Mouse (Mus musculus) common myeloid progenitor, adult 5-6 weeks (primary cell): ENCODE data around the gene Emc8. TPM values are rescaled to one million over a fixed set of nuclear protein-coding genes. Genes with fewer than 3 reads are reported as not detected.

Experiments
- ATAC-seq: replicated peaks from 2 replicates; pipeline ENCODE4 v1.8.0; 2016; ENCODE audit warnings: low read depth, mild to moderate bottlenecking, moderate TSS enrichment, inconsistent platforms; ENCODE audit not compliant: poor library complexity, severe bottlenecking
- total RNA-seq: library from RNA; stranded (forward); fragments of 200-1000, 187-1606 nt; gene quantifications from 2 replicates; pipeline ENCODE4 v1.2.3, GENCODE M21; 2017

Gene Emc8
- total RNA-seq, 1 experiment from 2014 or later, result 44.9 TPM

- ATAC-seq, result no peak
Observed at GRCm38 (mm10) chr8:120686576-120686975, 18.2 kb upstream of the Emc8 start.

- ATAC-seq, result peak; percentile 86
Observed at GRCm38 (mm10) chr8:120686051-120686450, 17.7 kb upstream of the Emc8 start.

- no peak for ATAC-seq
Observed at GRCm38 (mm10) chr8:120685591-120685990, 17.2 kb upstream of the Emc8 start.

GRCm38 (mm10) chr8:120685097-120685496 is 16.7 kb upstream of the Emc8 start:
- ATAC-seq, result no peak

DNA sequence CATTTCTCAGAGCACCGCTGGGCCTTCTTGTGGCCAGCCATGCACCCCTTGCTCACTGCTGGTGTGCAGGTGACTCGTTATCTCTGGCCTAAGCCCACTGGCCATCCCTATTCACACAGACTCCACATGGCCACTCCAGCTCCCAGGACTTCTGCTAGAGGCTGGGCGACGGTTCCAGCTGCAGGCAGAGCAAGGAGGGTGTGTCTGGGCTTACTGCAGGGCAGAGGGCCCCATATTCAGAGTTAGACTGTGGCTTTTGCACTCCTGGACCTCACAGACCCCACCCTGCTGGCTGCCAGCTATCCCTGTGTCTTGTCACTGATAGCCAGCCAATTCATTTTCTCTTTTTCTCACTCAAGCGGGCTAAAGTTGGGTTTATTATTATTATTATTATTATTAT is 15.7 kb upstream of the Emc8 start:
- no peak for ATAC-seq

- peak; percentile 43 for ATAC-seq
Observed at GRCm38 (mm10) chr8:120683602-120684001, 15.2 kb upstream of the Emc8 start.

GRCm38 (mm10) chr8:120681113-120681512 is 12.7 kb upstream of the Emc8 start:
- no peak for ATAC-seq

DNA sequence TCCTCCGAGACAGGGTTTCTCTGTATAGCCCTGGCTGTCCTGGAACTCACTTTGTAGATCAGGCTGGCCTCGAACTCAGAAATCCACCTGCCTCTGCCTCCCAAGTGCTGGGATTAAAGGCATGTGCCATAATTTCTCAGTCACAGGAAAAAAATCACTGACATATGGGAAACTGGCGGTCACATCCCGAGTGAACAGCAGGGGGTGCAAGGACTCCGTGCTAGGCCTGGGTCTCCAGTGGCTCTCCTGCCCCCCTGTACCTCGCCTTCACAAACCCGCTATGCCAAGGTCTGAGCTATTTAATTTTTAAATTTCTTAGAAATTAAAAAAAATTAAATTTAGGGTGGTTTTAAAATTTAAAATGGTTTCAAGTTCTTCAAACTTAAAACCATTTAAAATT is 12.0 kb upstream of the Emc8 start:
- peak; percentile 68 for ATAC-seq

GRCm38 (mm10) chr8:120679629-120680387 is 11.4 kb upstream of the Emc8 start:
- no peak for ATAC-seq

- peak; percentile 72 for ATAC-seq
Observed at GRCm38 (mm10) chr8:120678447-120678846, 10.1 kb upstream of the Emc8 start.

GRCm38 (mm10) chr8:120675718-120676117 is 7.3 kb upstream of the Emc8 start:
- no peak for ATAC-seq

GRCm38 (mm10) chr8:120673298-120673697 is 4.9 kb upstream of the Emc8 start:
- ATAC-seq, result no peak

GRCm38 (mm10) chr8:120672626-120673229 is 4.4 kb upstream of the Emc8 start:
- ATAC-seq, result no peak

DNA sequence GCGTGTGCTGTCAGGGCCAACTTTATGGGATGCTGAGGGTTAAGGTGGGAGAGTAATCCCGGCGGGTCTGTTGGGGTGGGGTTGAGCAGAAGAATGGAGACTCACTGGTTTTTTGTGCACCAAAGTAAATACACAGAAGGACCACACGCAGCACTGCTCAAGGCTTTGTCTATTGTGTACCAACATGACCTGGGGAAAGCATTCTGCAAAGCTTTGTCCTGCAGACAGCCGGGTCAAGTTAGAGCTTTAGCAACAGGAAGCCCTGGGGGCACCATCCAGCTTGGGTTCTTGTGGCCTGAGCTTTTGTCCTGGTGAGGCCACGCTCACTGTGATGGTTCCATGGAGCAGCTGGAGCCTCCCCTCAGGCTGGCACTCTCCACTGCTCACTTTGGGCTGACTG is 3.4 kb upstream of the Emc8 start:
- no peak for ATAC-seq

DNA sequence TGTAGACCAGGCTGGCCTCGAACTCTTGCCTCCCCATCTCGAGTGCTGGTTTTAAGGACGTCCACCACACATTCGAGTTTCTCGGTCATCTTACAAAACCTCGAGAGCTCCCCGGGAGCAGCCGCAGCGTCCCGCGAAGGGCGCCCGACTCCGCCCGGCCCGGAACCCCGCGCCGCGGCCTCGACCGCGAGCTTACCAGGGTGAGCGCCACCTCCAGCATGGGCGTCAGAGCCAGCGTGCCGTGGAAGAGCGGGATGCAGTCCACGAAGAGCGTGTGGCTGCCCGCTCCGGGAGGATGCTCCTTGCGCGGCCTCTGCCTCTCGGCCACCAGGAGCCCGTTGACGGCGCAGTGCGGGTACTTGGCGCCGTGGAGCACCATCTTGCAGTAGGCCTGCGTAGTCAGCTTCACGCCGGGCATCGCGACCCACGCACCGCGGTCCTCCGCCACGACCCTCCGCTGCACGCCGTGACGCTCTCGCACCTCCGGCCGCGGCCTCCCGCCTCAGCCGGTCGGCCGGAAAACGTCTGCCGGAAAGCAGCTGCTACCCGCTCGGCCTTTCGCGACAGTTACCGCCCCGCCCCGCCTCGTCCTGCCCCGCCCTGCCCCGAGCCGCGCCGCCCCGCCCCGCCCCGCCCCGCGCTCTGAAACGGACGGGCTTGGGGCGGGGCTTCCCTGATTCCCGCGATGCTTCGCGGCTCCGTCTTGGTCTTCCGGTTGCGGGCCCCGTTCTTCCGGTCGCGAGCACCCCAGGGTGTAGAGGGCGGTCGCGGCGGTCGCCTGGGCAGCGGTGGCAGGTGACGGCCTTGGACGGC is 606 bp downstream of the Emc8 start, which contains the start of the genes Gm27021 and Cox4i1:
Gm27021 (minus strand) TSS at position 519 of the 813 bp plus-strand sequence.
Cox4i1 (plus strand) TSS at position 662 of the 813 bp plus-strand sequence.
- ATAC-seq, result peak; percentile 82

GRCm38 (mm10) chr8:120666807-120667470 is 1.4 kb downstream of the Emc8 start:
- ATAC-seq, result no peak

GRCm38 (mm10) chr8:120665726-120666455 is 2.5 kb downstream of the Emc8 start:
- no peak for ATAC-seq

DNA sequence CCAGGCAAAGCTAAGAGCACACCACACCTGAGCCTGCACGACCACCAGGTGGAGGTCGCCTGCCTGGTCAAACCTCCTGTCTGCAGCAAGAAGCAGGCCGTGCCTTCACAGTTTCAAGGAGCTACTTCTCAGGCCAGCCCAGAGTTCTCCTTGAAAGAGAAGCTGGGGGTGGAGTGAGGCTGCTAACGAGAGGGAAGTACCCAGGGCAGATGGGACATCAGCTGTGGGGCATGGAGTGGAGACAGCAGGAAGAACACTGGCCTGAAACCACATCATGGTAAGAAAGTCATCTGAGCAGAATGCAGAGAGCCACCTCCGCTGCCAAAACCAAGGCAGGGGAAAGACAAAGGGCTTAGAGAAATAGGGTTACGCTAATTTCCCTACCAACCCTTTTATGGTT is 3.8 kb downstream of the Emc8 start:
- ATAC-seq, result peak; percentile 40

GRCm38 (mm10) chr8:120657415-120657814 is 11.0 kb downstream of the Emc8 start:
- ATAC-seq, result no peak
